Mouse (Mus musculus): ENCODE results near the gene Dnah1. TPM values are rescaled to one million over a fixed set of nuclear protein-coding genes. Genes with fewer than 3 reads are reported as not detected.

Dnah1 gene
- 1 to 10 TPM; 4.6 to 5.8 TPM for total RNA-seq (2021)
- long read RNA-seq, experiment 1, partial matches to known transcripts, result 5 of 8 reads
- long read RNA-seq, experiment 1, other reads (novel, unspliced or antisense), result 3 of 8 reads
- long read RNA-seq, experiment 2, partial matches to known transcripts, result 1 of 8 reads
- long read RNA-seq, experiment 2, other reads (novel, unspliced or antisense), result 7 of 8 reads

DNA sequence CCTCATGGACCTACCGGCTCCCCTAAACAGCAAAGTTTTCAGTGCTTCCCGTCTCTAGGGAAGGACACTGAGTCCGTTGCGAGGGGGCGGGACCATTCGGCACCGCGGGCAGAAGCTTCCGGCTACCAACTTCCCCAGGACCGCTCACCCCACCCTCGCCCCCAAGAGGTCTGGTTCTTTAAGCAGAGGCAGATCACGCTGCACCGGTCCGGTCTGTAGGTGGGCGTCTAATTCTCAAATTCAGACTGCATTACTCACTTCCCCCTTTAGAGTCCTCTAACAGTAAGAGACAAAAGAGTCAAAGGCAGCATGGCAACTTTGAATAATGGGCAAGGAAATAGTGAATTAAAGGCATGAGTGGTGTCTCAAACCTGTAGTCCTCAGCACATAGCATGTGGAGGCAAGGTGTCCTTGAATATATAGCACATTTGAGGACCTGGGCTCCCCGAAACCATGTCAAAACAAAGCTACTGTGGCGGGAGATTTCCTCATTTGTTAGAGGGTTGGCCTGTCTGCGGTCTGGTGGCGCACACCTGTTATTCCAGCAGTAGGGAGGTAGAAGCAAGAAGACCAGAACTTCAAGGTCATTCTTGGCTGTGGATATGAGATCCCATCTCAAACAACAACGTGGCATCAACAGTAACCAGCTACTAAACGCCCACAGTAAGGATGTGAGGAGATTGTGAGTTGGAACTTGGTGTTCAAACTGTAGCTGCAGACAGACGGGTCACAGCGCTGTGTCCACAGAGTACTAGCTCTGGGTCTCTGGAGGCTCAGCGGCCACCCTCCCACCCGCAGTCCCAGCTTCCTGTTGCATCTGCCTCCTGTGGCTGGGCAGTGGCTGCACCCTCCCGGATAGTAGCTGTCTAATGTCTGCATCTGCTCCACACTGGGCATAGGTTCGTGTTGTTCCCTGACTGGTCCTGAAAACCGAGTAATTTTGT, at the start of gene Dnah1:
Gene Dnah1, minus strand, starts transcription at position 48 of the 944 bp plus-strand sequence.
- H3K4me3 ChIP-seq, result peak within 1 kb of the TSS; percentile 23; the same call in 1 of the 2 replicates
- TF ChIP-seq CTCF (IDR thresholded peaks at IDR 0.05), result no peak; the same call in 1 of the 2 replicates
- intact Hi-C loops (cut with DNase I), result loop anchor here (2.0 kb wide), 1 partner anchor 51 kb away; no protein-coding TSS in a partner anchor
- no peak within 1 kb of the TSS for H3K27ac ChIP-seq
- peak; percentile 13 to 19 for DNase-seq (ENCODE audit: extremely low spot score in 1 of 2, low spot score in 2 of 2)

DNA sequence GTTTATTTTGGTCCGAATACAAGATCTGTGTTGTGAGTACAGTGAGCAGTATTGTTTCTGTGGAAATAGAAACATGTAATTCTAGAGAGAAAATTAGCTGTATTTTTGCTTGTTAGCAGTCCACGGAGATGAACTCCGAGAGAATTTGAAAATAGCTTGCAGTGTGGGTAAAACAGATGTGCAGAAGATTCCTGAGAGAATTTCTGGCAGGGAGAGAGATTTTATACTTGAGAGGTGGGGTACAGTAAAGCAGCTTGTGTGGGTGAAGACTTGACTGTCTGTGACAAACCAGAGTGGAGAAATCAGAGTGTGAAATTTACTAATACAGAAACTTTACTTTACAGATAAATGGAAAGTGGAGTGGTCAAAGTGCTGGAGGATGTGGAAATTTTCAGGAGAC, 45.7 kb upstream of the Dnah1 start:
- no peak for DNase-seq (ENCODE audit: extremely low spot score in 1 of 2, low spot score in 2 of 2)
- intact Hi-C loops (cut with DNase I), result no loop called here
- no peak overlapping the region for H3K27ac ChIP-seq
- TF ChIP-seq CTCF (IDR thresholded peaks at IDR 0.05), result no peak
- H3K4me3 ChIP-seq, result no peak overlapping the region

DNA sequence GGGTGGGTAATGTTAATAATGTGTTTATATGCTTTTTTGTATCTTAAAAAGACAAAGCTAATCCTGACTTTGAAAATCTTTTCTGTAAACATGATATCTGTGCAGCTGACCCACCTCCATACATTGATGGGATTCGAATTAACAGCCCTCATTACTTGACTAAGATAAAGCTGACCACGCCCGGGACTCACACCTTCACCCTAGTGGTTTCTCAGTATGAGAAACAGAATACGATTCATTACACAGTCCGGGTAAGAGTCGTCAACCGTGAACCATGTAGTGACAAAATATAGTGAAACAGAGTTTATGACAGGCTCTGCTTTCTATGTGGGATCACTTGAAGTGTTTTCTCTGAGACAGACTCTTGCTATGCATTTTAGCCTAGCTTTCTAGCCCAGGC, 44.3 kb upstream of the Dnah1 start:
- intact Hi-C loops (cut with DNase I), result no loop called here
- H3K27ac ChIP-seq, result no peak overlapping the region
- TF ChIP-seq CTCF (IDR thresholded peaks at IDR 0.05), result no peak
- no peak for DNase-seq (ENCODE audit: extremely low spot score in 1 of 2, low spot score in 2 of 2)
- H3K4me3 ChIP-seq, result no peak overlapping the region

DNA sequence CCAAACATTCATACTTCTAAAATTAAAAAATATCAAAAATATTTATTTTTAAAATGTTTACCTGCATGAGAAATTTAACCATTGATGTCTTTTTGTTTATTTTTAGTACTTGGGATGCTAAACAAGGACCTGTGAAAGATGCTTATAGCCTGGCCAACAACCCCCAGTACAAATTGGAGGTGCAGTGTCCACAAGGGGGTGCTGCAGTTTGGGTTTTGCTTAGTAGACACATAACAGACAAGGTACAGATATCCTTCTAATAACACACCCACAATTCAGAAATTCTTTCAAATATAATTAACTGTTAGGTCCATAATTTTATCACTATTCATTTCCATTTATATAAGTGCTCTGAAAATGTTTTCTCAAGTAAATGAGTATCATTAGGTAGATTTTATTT, 41.7 kb upstream of the Dnah1 start:
- Histone ChIP-seq H3K27ac (no peak overlapping the region), H3K4me3 (no peak overlapping the region)
- peak; percentile 79 for TF ChIP-seq CTCF (IDR thresholded peaks at IDR 0.05)
- intact Hi-C loops (cut with DNase I), result loop anchor here (1.0 kb wide), 1 partner anchor 107 kb away; no protein-coding TSS in a partner anchor
- peak; percentile 67 to 72 for DNase-seq (ENCODE audit: extremely low spot score in 1 of 2, low spot score in 2 of 2)

DNA sequence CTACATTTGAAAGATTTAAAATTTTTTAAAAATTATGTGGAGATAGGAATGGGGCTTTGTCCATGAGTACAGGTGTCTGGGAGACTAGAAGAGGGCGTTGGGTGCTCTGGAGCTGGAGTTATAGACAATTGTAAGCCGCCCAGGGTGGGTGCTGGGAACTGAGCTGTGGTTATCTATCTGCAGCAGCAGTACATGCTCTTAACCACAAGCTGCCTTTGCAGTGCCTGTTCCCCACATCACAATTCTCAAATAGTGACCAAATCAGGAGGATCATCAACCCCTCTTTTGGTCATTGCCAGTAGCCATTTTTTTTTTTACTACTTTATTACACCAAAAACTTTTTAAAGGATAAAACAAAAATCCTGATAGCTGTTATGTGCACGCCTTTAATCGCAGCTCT, 40.9 kb upstream of the Dnah1 start:
- H3K27ac ChIP-seq, result no peak overlapping the region
- intact Hi-C loops (cut with DNase I), result no loop called here
- DNase-seq (ENCODE audit: extremely low spot score in 1 of 2, low spot score in 2 of 2), result no peak
- H3K4me3 ChIP-seq, result no peak overlapping the region
- TF ChIP-seq CTCF (IDR thresholded peaks at IDR 0.05), result no peak

DNA sequence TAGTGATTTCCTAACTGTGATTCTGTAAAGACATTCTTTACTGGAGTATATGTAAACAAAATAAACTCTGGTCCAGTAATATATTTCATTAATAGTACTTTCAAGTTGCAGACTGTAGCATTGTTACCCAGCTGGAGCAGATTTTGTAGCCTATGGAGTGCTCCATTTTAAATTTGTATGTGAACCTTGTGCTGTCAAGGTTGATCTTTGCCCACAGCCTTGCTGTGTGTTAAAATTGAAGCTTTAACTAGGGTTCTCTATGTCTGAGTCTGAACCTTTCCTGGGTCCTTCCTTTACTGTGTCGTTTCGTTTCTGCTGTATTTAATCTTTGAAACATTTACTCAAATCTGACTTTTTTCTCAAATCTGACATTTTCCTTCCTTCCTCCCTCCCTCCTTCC, 38.5 kb upstream of the Dnah1 start:
- no peak for DNase-seq (ENCODE audit: extremely low spot score in 1 of 2, low spot score in 2 of 2)
- no peak for TF ChIP-seq CTCF (IDR thresholded peaks at IDR 0.05)
- Histone ChIP-seq H3K27ac (no peak overlapping the region), H3K4me3 (no peak overlapping the region)
- intact Hi-C loops (cut with DNase I), result no loop called here

DNA sequence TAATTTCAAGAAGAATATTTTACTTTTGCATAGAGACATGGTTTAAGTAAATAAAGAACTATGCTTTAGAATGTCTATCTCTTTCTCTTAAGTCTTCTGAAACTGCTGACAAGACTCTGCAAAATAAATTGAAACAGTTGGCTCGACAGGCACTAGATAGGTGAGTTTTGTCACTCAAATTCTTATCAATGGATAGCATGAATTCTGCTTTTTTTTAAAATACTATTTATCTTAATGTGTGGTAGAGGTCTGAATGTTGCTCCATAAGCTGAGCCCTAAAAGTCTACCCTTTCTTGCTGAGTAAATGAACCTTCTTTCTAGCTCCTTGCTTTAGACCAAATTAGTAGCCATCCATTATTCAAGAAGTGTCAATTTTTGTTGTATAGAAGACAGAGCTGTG, 21.7 kb upstream of the Dnah1 start:
- DNase-seq (ENCODE audit: extremely low spot score in 1 of 2, low spot score in 2 of 2), result no peak
- no peak for TF ChIP-seq CTCF (IDR thresholded peaks at IDR 0.05)
- H3K27ac ChIP-seq, result no peak overlapping the region
- H3K4me3 ChIP-seq, result no peak overlapping the region
- intact Hi-C loops (cut with DNase I), result no loop called here

DNA sequence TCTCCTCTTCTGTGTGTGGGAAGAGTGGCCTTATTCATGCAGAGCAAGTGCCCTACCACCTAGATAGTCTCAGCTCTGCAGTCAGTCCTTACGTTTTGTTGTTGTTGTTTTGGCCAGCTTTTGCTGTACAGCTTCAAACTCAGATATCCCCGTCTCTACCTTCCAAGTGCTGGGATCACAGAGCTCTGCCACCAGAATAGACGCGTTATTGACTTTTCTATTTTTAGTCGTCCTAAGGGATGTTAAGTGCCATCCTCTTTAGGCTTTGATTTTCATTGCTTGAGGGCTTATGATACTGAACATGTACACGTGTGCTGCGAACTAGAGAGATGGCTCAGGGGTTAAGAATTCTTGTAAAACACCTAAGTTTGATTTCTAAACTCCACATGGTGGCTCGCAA, 19.5 kb upstream of the Dnah1 start:
- intact Hi-C loops (cut with DNase I), result no loop called here
- no peak for DNase-seq (ENCODE audit: extremely low spot score in 1 of 2, low spot score in 2 of 2)
- Histone ChIP-seq H3K27ac (no peak overlapping the region), H3K4me3 (no peak overlapping the region)
- TF ChIP-seq CTCF (IDR thresholded peaks at IDR 0.05), result no peak

DNA sequence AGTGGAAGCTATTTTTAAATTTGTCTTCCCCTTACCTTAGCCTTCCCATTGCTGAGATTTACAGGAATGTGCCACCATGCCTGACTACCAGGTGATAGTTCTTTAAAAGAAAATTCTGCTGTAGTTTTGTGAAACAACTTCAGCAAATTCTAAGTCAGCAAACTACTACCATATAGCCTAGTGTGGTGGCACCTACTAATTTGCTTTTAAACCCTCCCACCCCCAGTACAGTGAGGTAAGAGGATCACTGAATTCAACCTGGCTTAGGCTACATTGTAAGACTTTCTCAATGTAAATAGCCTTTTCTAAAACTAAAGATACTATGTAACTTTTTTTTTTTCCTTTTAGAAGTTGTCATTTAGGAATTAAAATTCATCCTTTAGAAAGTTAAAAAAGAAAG, 14.3 kb upstream of the Dnah1 start:
- intact Hi-C loops (cut with DNase I), result loop anchor here (2.0 kb wide), 2 partner anchors 67 to 87 kb away; partner anchors contain the start of genes Bap1 and Phf7
- Histone ChIP-seq H3K4me3 (peak overlapping the region; percentile 89), H3K27ac (no peak overlapping the region)
- no peak for DNase-seq (ENCODE audit: extremely low spot score in 1 of 2, low spot score in 2 of 2)
- TF ChIP-seq CTCF (IDR thresholded peaks at IDR 0.05), result no peak

DNA sequence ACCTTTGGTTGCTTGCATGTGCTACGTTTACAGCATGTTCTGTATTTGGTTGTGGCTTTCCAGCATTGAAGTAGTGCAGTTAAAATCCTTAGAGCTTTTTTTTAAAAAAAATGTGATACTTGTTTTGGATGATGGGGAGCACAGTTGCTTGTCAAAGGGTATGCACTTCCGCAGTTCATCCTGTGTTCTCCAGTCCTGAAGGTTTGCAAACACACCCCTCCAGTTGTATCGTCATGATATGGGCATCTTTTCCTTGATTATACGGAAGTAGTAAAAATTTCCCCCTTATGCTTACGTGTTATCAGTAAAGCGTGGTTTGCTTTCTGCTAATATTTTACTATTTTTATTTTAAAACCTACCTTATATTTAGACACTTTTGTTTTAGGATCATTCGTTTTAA, 13.7 kb upstream of the Dnah1 start:
- Histone ChIP-seq H3K27ac (peak overlapping the region; percentile 90; the same call in 1 of the 2 replicates), H3K4me3 (peak overlapping the region; percentile 89)
- TF ChIP-seq CTCF (IDR thresholded peaks at IDR 0.05), result no peak
- intact Hi-C loops (cut with DNase I), result loop anchor here (2.0 kb wide), 2 partner anchors 67 to 87 kb away; partner anchors contain the start of genes Bap1 and Phf7
- DNase-seq (ENCODE audit: extremely low spot score in 1 of 2, low spot score in 2 of 2), result no peak

DNA sequence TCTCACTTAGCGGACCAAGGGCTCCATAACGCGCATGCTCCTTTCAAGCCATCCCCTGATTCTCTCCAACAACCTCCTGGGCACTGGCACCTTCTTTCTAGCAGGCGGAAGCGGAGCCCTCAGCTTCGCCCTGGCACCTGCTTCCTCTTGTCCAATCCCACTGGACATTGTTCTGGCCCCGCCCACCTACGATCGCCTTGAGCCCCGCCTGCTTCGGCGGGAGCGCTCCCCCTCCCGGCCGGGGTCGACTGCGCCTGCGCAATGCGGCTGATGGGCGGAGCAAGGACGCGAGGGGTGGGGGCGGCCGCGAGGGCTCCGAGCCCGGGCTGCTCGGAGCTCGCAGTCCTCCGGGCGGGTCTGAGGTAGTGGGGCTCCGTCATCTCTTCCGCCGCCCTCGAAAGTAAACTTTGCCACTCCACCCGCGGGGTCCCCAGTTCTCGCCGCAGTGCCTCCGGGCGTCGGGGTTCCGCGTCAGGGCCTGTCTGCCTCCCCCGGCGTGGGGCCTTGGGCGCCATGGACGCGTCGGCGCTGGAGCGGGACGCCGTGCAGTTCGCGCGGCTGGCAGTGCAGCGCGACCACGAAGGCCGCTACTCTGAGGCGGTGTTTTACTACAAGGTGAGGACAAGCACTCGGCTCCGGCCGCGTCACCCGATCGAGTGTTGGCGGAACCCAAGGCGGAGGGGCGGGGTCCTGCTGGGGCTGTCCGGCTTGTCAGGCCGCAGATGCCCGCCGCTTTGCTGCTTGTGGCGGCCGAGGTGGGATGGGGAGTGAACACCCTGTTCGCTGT, 12.9 kb upstream of the Dnah1 start, which contains the start of gene Capn7:
Gene Capn7, plus strand, starts transcription at position 270 of the 787 bp plus-strand sequence.
- TF ChIP-seq CTCF (IDR thresholded peaks at IDR 0.05), result no peak; the same call in 1 of the 2 replicates
- H3K27ac ChIP-seq, result peak within 1 kb of the TSS; percentile 90
- DNase-seq (ENCODE audit: extremely low spot score in 1 of 2, low spot score in 2 of 2), result peak; percentile 97 to 99
- intact Hi-C loops (cut with DNase I), result loop anchor here (1.0 to 2.0 kb wide), 3 partner anchors 66 to 130 kb away; partner anchors contain the start of genes Bap1 and Phf7
- peak within 1 kb of the TSS; percentile 89 for H3K4me3 ChIP-seq
